16 mouse cellular contexts compared by ENCODE assay signal in the genomic region with DNA sequence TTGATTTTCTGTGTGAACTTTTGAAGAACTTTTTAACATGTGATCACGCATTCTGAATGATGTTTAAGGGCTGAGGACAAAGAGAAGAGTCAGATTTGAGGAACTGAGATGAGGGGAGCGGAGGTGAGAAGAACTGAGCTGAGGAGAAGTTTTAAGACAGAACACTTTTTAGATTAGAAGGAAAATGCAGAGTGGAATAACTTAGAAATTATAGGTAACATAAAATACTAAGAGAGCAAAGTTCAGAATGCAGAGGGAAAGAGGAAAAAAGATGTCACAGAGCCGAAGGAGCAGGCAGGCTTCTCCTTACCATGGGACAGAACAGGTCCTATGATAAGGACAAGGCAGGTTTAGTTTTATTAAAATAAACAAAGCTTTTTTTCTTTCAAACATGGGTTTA.
"Had no signal": no experiment of that assay in that cellular context is flagged by ENCODE, and none has a peak within 500 bp of the region (broad histone marks: within the 10 kb centered on the region; RNA-seq: fewer than 3 reads in every experiment).

No protein-coding gene starts in this region.

- DNase-seq: heart, postnatal 10 days; heart, postnatal 14 days; heart, postnatal 36 days; heart, postnatal 4 days; kidney, adult 11 months; kidney, adult 18-20 months; kidney, adult 2 months; kidney, adult 8-10 months; kidney, adult 9 months; kidney, postnatal 10 days; kidney, postnatal 14 days; kidney, postnatal 25 days; kidney, postnatal 36 days; kidney, postnatal 4 days; layer of hippocampus, adult 9-11 months; layer of hippocampus, postnatal 36 days had no signal
